Mouse (Mus musculus) liver, adult 2 months (tissue): ENCODE data around the gene Bfar. TPM values are rescaled to one million over a fixed set of nuclear protein-coding genes. Genes with fewer than 3 reads are reported as not detected.
"Not testable (repeated sequence)": the region's sequence is repeated elsewhere in the genome, so short reads cannot be mapped to it uniquely, and the experiment has no call there.

Source experiments
- DNase-seq: peaks from one replicate; pipeline ENCODE4 v3.0.0-alpha.2; 2011; ENCODE audit warnings: low read depth, low spot score; ENCODE audit errors: extremely low read depth
- H3K27ac ChIP-seq: fragments of 200-500 bp; replicated peaks from 2 replicates; pipeline ENCODE4 v1.5.1; 2012; ENCODE audit warnings: low read depth, mild to moderate bottlenecking, control low read depth, inconsistent platforms, low read length; ENCODE audit not compliant: insufficient read depth
- H3K27me3 ChIP-seq: fragments of 200-500 bp; 2 replicates; pipeline ENCODE4 v1.6.1; 2012; ENCODE audit warnings: mild to moderate bottlenecking, moderate library complexity, low read length, inconsistent platforms; ENCODE audit not compliant: control insufficient read depth, insufficient read depth
- H3K36me3 ChIP-seq: fragments of 200-500 bp; 2 replicates; pipeline ENCODE4 v1.6.1; 2012; ENCODE audit warnings: low read length, inconsistent platforms; ENCODE audit not compliant: control insufficient read depth, insufficient read depth
- H3K4me1 ChIP-seq: fragments of 200-500 bp; 2 replicates; pipeline ENCODE4 v1.6.1; 2011; ENCODE audit warnings: low read length; ENCODE audit not compliant: control insufficient read depth, insufficient read depth
- H3K4me3 ChIP-seq: fragments of 200-500 bp; 2 replicates; pipeline ENCODE4 v1.5.1; 2011; ENCODE audit warnings: low read depth, mild to moderate bottlenecking, control low read depth, low read length, moderate library complexity; ENCODE audit not compliant: insufficient read depth
- H3K79me2 ChIP-seq: fragments of 200-500 bp; 2 replicates; pipeline ENCODE4 v1.6.1; 2012; ENCODE audit warnings: inconsistent platforms, mild to moderate bottlenecking, low read length, moderate library complexity; ENCODE audit not compliant: control insufficient read depth, insufficient read depth
- H3K9ac ChIP-seq: fragments of 200-500 bp; 2 replicates; pipeline ENCODE4 v1.6.1; 2012; ENCODE audit warnings: low read depth, mild to moderate bottlenecking, control low read depth, inconsistent platforms, low read length
- CTCF ChIP-seq: fragments of 200-500 bp; IDR thresholded peaks from 2 replicates; pipeline ENCODE4 v1.5.1; 2011; ENCODE audit warnings: low read depth, low read length, control low read depth
- POLR2A ChIP-seq: fragments of 200-500 bp; IDR thresholded peaks from 2 replicates; pipeline ENCODE4 v1.6.1; 2011; ENCODE audit warnings: low read length, control low read depth; ENCODE audit not compliant: insufficient read depth; ENCODE audit errors: extremely low read depth
- WGBS: fragments of 180-500 bp; shearing (Covaris S2); methylation state at CpG from one replicate; pipeline ENCODE4 v1.1.7; 2018; 5-methylcytosine and 5-hydroxymethylcytosine counted together
- polyA plus RNA-seq: library from polyadenylated mRNA; depleted of rRNA; stranded (reverse); fragments of >200 nt; gene quantifications from 2 replicates; pipeline ENCODE4 v1.2.3, GENCODE M21; 2012; rRNA removed
- total RNA-seq: library from RNA; depleted of rRNA; stranded (reverse); fragments of >200 nt; gene quantifications from 2 replicates; pipeline ENCODE4 v1.2.3, GENCODE M21; 2014; rRNA removed

Gene Bfar
- 36.0 and 44.9 TPM in 2 replicates for total RNA-seq
- polyA plus RNA-seq = 23.0 and 23.4 TPM in 2 replicates

- under 1% methylated on average over 54 of the region's 54 CpGs for WGBS
- peak within 1 kb of the TSS; percentile 94 for H3K27ac ChIP-seq
Observed at GRCm38 (mm10) chr16:13671685-13672385, at the start of gene Bfar, which contains the start of gene 3110001I22Rik. Gene Bfar, plus strand, starts transcription at chr16:13671858. Gene 3110001I22Rik, plus strand, starts transcription at chr16:13671929.

GRCm38 (mm10) chr16:13628345-13628744, 43.3 kb upstream of the Bfar start:
- no peaks in the 10 kb centered on the region for H3K79me2 ChIP-seq
- H3K4me1 ChIP-seq = no peaks in the 10 kb centered on the region
- no peaks in the 10 kb centered on the region for H3K27me3 ChIP-seq
- H3K9ac ChIP-seq = no peak overlapping the region
- peaks cover 68% of the 10 kb centered on the region for H3K36me3 ChIP-seq
- no peak overlapping the region for H3K4me3 ChIP-seq
- H3K27ac ChIP-seq = no peak overlapping the region
- DNase-seq = peak; percentile 8
- 67% methylated on average over 5 of the region's 5 CpGs for WGBS
- TF ChIP-seq CTCF = no peak
- no peak for TF ChIP-seq POLR2A

More at GRCm38 (mm10) chr16:13671685-13672385, at the start of gene Bfar, which contains the start of gene 3110001I22Rik:
- Histone ChIP-seq H3K9ac (peak within 1 kb of the TSS; percentile 99), H3K4me3 (peak within 1 kb of the TSS; percentile 83), H3K79me2 (peaks cover 11% of the 10 kb centered on the region; the same call in 1 of the 2 replicates), H3K4me1 (peaks cover 6% of the 10 kb centered on the region), H3K36me3 (peaks cover 5% of the 10 kb centered on the region), H3K27me3 (no peaks in the 10 kb centered on the region)
- TF ChIP-seq CTCF (no peak), POLR2A (peak; percentile 78; the same call in 1 of the 2 replicates)
- peak; percentile 87 for DNase-seq

GRCm38 (mm10) chr16:13638198-13638597, 33.5 kb upstream of the Bfar start:
- WGBS = 85% methylated on average over 2 of the region's 2 CpGs

GRCm38 (mm10) chr16:13639508-13639907, 32.1 kb upstream of the Bfar start:
- Histone ChIP-seq H3K4me1 (no peaks in the 10 kb centered on the region), H3K27me3 (no peaks in the 10 kb centered on the region), H3K9ac (no peak overlapping the region), H3K36me3 (peaks cover 38% of the 10 kb centered on the region), H3K79me2 (no peaks in the 10 kb centered on the region), H3K27ac (no peak overlapping the region), H3K4me3 (no peak overlapping the region)
- no peak for DNase-seq
- TF ChIP-seq POLR2A (no peak), CTCF (no peak)
- 94% methylated on average over 5 of the region's 5 CpGs for WGBS

More at GRCm38 (mm10) chr16:13638198-13638597, 33.5 kb upstream of the Bfar start:
- peaks cover 41% of the 10 kb centered on the region for H3K36me3 ChIP-seq
- H3K79me2 ChIP-seq, H3K4me1 ChIP-seq, DNase-seq, H3K27me3 ChIP-seq, H3K27ac ChIP-seq, H3K9ac ChIP-seq, H3K4me3 ChIP-seq: not testable (repeated sequence)

- H3K79me2 ChIP-seq = no peaks in the 10 kb centered on the region
- 85% methylated on average over 7 of the region's 7 CpGs for WGBS
- TF ChIP-seq POLR2A (no peak), CTCF (peak; percentile 50)
- no peaks in the 10 kb centered on the region for H3K4me1 ChIP-seq
- peaks cover 41% of the 10 kb centered on the region for H3K36me3 ChIP-seq
- no peak overlapping the region for H3K4me3 ChIP-seq
- DNase-seq = no peak
- H3K9ac ChIP-seq = no peak overlapping the region
- H3K27me3 ChIP-seq = no peaks in the 10 kb centered on the region
- no peak overlapping the region for H3K27ac ChIP-seq
Observed at GRCm38 (mm10) chr16:13640064-13640463, 31.6 kb upstream of the Bfar start.

- TF ChIP-seq POLR2A (no peak), CTCF (no peak)
- H3K27ac ChIP-seq = no peak overlapping the region
- no peaks in the 10 kb centered on the region for H3K4me1 ChIP-seq
- no peaks in the 10 kb centered on the region for H3K27me3 ChIP-seq
- no peaks in the 10 kb centered on the region for H3K79me2 ChIP-seq
- no peak for DNase-seq
- H3K4me3 ChIP-seq = no peak overlapping the region
- no peak overlapping the region for H3K9ac ChIP-seq
- H3K36me3 ChIP-seq = peaks cover 43% of the 10 kb centered on the region
- 86% methylated on average over 3 of the region's 3 CpGs for WGBS
Observed at GRCm38 (mm10) chr16:13644474-13644873, 27.2 kb upstream of the Bfar start.
